Mouse (Mus musculus) olfactory bulb, adult 2 months (tissue): ENCODE results near the gene Tspan9. TPM values are rescaled to one million over a fixed set of nuclear protein-coding genes. Genes with fewer than 3 reads are reported as not detected.

Experiments used
- H3K27ac ChIP-seq: fragments of 200-500 bp; 2 replicates; pipeline ENCODE4 v1.5.1; 2012; ENCODE audit warnings: low read depth, low read length; ENCODE audit not compliant: insufficient read depth
- H3K4me1 ChIP-seq: fragments of 200-500 bp; 2 replicates; pipeline ENCODE4 v1.6.1; 2012; ENCODE audit warnings: low read length; ENCODE audit not compliant: control insufficient read depth, insufficient read depth
- H3K4me3 ChIP-seq: fragments of 200-500 bp; 2 replicates; pipeline ENCODE4 v1.5.1; 2012; ENCODE audit warnings: mild to moderate bottlenecking, low read depth, low read length, moderate library complexity; ENCODE audit not compliant: insufficient read depth
- CTCF ChIP-seq: fragments of 200-500 bp; IDR thresholded peaks from 2 replicates; pipeline ENCODE4 v1.5.1; 2012; ENCODE audit warnings: low read depth, mild to moderate bottlenecking, low read length, moderate library complexity; ENCODE audit not compliant: insufficient read depth
- POLR2A ChIP-seq: fragments of 200-500 bp; IDR thresholded peaks from 2 replicates; pipeline ENCODE4 v1.6.1; 2012; ENCODE audit warnings: mild to moderate bottlenecking, low read depth, low read length, moderate library complexity; ENCODE audit not compliant: insufficient read depth
- WGBS: fragments of 180-500 bp; shearing (Covaris S2); methylation state at CpG from one replicate; pipeline ENCODE4 v1.1.7; 2018; 5-methylcytosine and 5-hydroxymethylcytosine counted together
- polyA plus RNA-seq: library from polyadenylated mRNA; stranded (reverse); fragments of >200 nt; gene quantifications from 2 replicates; pipeline ENCODE4 v1.2.4, GENCODE M21; 2012; ENCODE audit warnings: low replicate concordance; ENCODE audit not compliant: missing spikeins, insufficient read depth, insufficient read length

Tspan9 gene
- polyA plus RNA-seq, 1 experiment, result not detected

GRCm38 (mm10) chr6:127925915-127926314 lies 217.5 kb downstream of the Tspan9 start:
- Histone ChIP-seq H3K4me1 (peaks cover 30% of the 10 kb centered on the region), H3K27ac (no peak overlapping the region), H3K4me3 (no peak overlapping the region)
- 52% methylated on average over 9 of the region's 9 CpGs for WGBS
- TF ChIP-seq POLR2A (no peak), CTCF (no peak)

DNA sequence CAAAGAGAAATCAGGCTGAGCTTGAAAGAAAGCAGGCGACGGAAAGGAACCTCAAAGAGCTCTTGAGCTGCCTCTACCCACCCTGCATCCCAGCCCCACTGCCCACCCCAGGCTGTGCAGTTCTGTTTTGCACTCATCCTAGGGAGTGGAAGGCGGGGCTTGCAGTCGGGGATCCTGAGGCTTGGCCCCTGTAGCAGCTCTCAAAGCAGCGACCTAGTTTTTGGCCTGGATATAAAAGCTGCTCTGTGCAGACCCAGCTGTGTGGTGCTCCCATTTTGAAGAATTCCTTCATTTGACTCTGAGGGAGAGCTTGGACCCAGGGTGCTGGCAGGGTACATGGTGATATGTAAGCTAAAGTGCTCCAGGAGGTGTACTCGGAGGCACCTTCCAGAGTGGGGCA lies 218.6 kb downstream of the Tspan9 start:
- Histone ChIP-seq H3K4me1 (peaks cover 23% of the 10 kb centered on the region), H3K4me3 (no peak overlapping the region), H3K27ac (peak overlapping the region; percentile 58; the same call in 1 of the 2 replicates)
- no peak for TF ChIP-seq CTCF
- TF ChIP-seq POLR2A, result no peak
- WGBS, result 57% methylated on average over 6 of the region's 6 CpGs

DNA sequence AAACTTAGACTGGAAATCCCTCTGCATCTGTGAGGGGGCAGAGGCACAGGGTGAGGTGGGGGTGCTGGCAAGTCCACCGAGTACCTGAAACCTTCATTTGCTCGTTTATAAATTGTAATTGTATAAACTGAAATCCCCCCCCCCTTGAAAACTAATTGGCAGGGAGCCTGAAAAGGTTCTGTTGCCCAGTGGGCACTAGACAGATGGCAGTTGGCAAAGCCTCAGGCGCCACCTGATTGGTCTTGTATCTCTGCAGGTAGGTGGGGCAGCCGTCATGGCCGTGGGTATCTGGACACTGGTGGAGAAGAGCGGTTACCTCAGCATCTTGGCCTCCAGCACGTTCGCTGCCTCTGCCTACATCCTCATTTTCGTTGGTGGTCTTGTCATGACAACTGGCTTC lies 220.1 kb downstream of the Tspan9 start:
- WGBS, result 91% methylated on average over 9 of the region's 9 CpGs
- TF ChIP-seq CTCF (no peak), POLR2A (no peak)
- Histone ChIP-seq H3K4me3 (no peak overlapping the region), H3K4me1 (peaks cover 23% of the 10 kb centered on the region), H3K27ac (no peak overlapping the region)

DNA sequence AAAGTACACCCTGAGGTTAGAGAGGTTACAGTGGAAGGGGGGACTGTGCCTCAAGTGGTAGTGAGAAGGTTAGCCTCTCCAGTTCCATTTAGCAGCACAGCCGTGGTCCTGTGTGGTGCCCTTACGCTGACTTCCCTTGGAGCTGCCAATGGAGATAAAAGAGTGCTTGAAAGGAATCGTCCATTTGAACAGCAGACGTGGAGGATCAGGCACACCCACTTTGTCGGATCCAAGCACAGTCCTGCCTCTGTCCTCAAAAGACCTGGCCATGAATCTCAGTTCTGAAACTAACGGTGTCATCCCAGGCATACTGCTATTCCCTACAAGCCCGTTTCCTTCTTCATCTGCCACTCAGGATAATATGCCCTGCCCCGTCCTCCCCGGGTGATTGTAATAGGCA lies 221.4 kb downstream of the Tspan9 start:
- peaks cover 16% of the 10 kb centered on the region for H3K4me1 ChIP-seq
- WGBS, result 62% methylated on average over 9 of the region's 9 CpGs
- no peak overlapping the region for H3K4me3 ChIP-seq
- TF ChIP-seq CTCF (no peak), POLR2A (no peak)
- H3K27ac ChIP-seq, result no peak overlapping the region

GRCm38 (mm10) chr6:127920652-127921051 lies 222.7 kb downstream of the Tspan9 start:
- no peak overlapping the region for H3K27ac ChIP-seq
- no peak for TF ChIP-seq POLR2A
- TF ChIP-seq CTCF, result peak; percentile 74
- H3K4me3 ChIP-seq, result no peak overlapping the region
- H3K4me1 ChIP-seq, result peaks cover 12% of the 10 kb centered on the region
- 12% methylated on average over 8 of the region's 8 CpGs for WGBS

DNA sequence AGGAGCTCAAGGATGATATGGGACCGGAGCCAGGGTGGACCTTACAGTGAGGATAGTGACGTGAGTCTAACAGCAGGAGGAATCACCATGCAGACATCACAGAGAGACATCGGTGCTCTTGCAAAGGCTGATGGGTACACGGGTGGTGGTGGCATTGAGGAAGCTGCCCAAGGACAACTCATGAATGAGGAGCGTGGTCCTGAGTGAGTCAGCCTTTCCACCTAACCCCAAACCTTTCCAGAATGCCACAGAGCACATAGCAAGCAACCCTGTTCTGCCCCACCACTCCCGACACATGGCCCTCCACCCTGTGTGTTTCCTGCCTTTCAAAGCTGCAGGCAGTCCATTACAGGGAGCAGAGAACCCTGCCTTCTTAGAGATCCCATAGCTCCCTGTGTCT lies 223.9 kb downstream of the Tspan9 start:
- Histone ChIP-seq H3K27ac (no peak overlapping the region), H3K4me1 (0 out of 2 replicates have a peak, but pooled peaks cover 6% of the 10 kb centered on the region), H3K4me3 (no peak overlapping the region)
- TF ChIP-seq POLR2A, result no peak
- no peak for TF ChIP-seq CTCF
- 97% methylated on average over 6 of the region's 6 CpGs for WGBS

DNA sequence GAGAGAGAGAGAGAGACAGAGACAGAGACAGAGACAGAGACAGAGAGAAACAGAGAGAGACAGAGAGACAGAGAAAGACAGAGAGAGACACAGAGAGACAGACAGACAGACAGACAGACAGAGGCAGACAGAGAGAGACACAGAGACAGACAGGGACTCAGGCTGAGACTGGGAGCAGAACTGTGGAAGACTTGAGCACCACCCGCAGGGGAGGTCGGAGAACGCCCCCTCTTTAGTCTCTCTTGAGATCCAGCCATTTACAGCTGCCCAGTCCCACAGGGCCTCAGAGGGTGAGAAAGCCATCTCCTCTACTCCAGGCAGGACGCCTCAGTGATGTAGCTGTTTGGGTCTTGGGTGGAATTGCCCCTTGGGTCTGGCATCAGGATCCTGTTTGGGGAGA lies 225.7 kb downstream of the Tspan9 start:
- Histone ChIP-seq H3K27ac (no peak overlapping the region), H3K4me3 (no peak overlapping the region), H3K4me1 (0 out of 2 replicates have a peak, but pooled peaks cover 6% of the 10 kb centered on the region)
- no peak for TF ChIP-seq POLR2A
- no peak for TF ChIP-seq CTCF
- WGBS, result 83% methylated on average over 4 of the region's 4 CpGs

DNA sequence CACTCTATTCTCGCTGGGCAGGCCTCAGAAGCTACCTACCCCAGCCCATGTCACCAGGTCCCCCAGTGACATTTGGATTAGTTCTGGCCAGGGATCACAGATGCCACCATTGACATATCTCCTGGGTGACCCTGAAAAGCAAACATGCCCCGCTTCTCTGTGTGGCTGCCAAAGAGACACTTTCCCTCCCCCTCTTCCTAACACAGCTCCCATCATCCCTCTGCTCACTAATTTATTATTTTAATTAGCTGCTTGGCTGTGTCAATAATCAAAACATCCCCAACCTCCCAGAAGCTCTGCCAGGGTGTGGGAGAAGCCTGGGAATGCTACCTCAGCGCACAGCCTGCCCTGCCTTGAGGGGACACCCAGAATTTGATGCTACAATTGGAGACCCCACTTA lies 226.4 kb downstream of the Tspan9 start:
- no peak for TF ChIP-seq POLR2A
- TF ChIP-seq CTCF, result no peak
- WGBS, result 67% methylated on average over 3 of the region's 3 CpGs
- H3K27ac ChIP-seq, result no peak overlapping the region
- H3K4me1 ChIP-seq, result 0 out of 2 replicates have a peak, but pooled peaks cover 4% of the 10 kb centered on the region
- H3K4me3 ChIP-seq, result no peak overlapping the region

- H3K4me1 ChIP-seq, result 0 out of 2 replicates have a peak, but pooled peaks cover 4% of the 10 kb centered on the region
- no peak overlapping the region for H3K27ac ChIP-seq
- TF ChIP-seq POLR2A (no peak), CTCF (no peak)
- 93% methylated on average over 3 of the region's 3 CpGs for WGBS
- no peak overlapping the region for H3K4me3 ChIP-seq
Observed at GRCm38 (mm10) chr6:127912938-127913337, 230.5 kb downstream of the Tspan9 start.

- no peaks in the 10 kb centered on the region for H3K4me1 ChIP-seq
- 84% methylated on average over 4 of the region's 4 CpGs for WGBS
- no peak overlapping the region for H3K27ac ChIP-seq
- TF ChIP-seq POLR2A (no peak), CTCF (no peak)
- H3K4me3 ChIP-seq, result no peak overlapping the region
Observed at GRCm38 (mm10) chr6:127911687-127912086, 231.7 kb downstream of the Tspan9 start.

Other genes starting within 250 kb of the Tspan9 start
- gene Tead4, start 157.2 kb upstream of the Tspan9 start, polyA plus RNA-seq, result not detected in 2 replicates
- gene Tulp3, start 212.3 kb upstream of the Tspan9 start, polyA plus RNA-seq, result not detected in 2 replicates
- not detected in 2 replicates for gene Rhno1, start 219.3 kb upstream of the Tspan9 start, polyA plus RNA-seq
- not detected in 2 replicates for gene Foxm1, start 219.4 kb upstream of the Tspan9 start, polyA plus RNA-seq
- not detected in 2 replicates for gene Tex52, start 231.9 kb upstream of the Tspan9 start, polyA plus RNA-seq
- not detected in 2 replicates for gene Gm44596, start 231.9 kb upstream of the Tspan9 start, polyA plus RNA-seq